In the genomic region with DNA sequence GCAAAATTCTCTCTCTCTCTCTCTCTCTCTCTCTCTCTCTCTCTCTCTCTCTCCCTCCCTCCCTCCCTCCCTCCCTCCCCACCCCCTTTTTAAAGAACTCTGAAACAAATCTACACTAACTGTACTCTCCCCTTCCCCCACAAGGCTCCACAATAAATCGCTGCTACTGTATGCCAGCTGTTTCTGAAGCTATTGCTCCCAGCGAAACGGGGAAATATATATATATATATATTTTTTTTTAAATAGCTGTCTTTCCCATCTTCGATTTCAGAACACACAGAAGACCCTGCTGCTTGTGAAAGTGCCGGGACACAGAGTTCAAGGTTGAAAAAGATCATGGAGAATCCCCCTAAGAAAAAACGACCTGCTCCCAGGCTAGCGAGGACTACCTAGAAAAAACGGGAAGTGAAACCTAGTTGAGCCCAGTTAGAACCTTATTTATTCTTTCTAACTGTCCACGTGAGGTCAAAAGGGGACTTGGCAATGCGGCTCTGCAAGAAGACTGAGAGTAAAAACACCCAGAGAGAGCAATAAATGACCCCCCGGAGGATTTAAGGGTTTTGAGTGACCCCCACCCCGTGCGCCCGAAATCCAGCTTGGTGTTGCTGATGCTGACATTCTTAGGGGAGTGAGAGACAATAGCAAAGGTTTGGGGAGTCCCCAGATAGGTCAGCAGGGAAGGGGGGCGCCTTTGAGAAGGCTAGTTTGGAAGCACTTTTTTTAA, we compare ENCODE assay signal across 8 mouse cellular contexts. TPM values are rescaled to one million over a fixed set of nuclear protein-coding genes. Genes with fewer than 3 reads are reported as not detected.
A peak's percentile ranks its signal among the peaks of the same experiment; 100 is the strongest.
DNase-seq lines count a peak whose midpoint lies in the region; ATAC-seq and TF ChIP-seq lines count a peak whose summit lies in the region.

No protein-coding gene starts in this region.

- H3K4me3 ChIP-seq in lung, adult 2 months (replicated peaks; ENCODE audit: extremely low read depth, low read depth, low read length) = peak overlapping the region; percentile 87
- H3K4me3 ChIP-seq in limb, embryonic 15.5 days = peak overlapping the region; percentile 71
- peak overlapping the region; percentile 76 for H3K4me3 ChIP-seq in neural tube, embryonic 15.5 days (replicated peaks)

- H3K27me3 ChIP-seq in limb, embryonic 15.5 days = no peaks in the 10 kb centered on the region
- H3K27me3 ChIP-seq in neural tube, embryonic 15.5 days (replicated peaks) = no peaks in the 10 kb centered on the region

- H3K9me3 ChIP-seq in limb, embryonic 15.5 days = no peaks in the 10 kb centered on the region
- H3K9me3 ChIP-seq in neural tube, embryonic 15.5 days (replicated peaks) = no peaks in the 10 kb centered on the region

- no peak for ATAC-seq in limb, embryonic 15.5 days (ENCODE audit: insufficient number of reproducible peaks, low FRiP score, low TSS enrichment, low read depth)
- ATAC-seq in neural tube, embryonic 15.5 days (ENCODE audit: low FRiP score) = no peak
- ATAC-seq in erythroblast, adult 5-6 weeks (replicated peaks; ENCODE audit: low FRiP score, poor library complexity, severe bottlenecking) = no peak

- WGBS in lung, adult 2 months = under 1% methylated on average over 15 of the region's 15 CpGs
- under 1% methylated on average over 15 of the region's 15 CpGs for WGBS in limb, embryonic 15.5 days
- 0% methylated on average over 15 of the region's 15 CpGs for WGBS in neural tube, embryonic 15.5 days

- peak overlapping the region; percentile 88 for H3K4me2 ChIP-seq in limb, embryonic 15.5 days
- peak overlapping the region; percentile 94 for H3K4me2 ChIP-seq in neural tube, embryonic 15.5 days

- peaks cover 2% of the 10 kb centered on the region; the same call in 1 of the 2 replicates for H3K36me3 ChIP-seq in limb, embryonic 15.5 days
- no peaks in the 10 kb centered on the region for H3K36me3 ChIP-seq in neural tube, embryonic 15.5 days

- H3K4me1 ChIP-seq in lung, adult 2 months (ENCODE audit: control insufficient read depth, insufficient read depth, low read length) = peaks cover 4% of the 10 kb centered on the region; the same call in 1 of the 2 replicates
- peaks cover 30% of the 10 kb centered on the region for H3K4me1 ChIP-seq in limb, embryonic 15.5 days
- peaks cover 40% of the 10 kb centered on the region for H3K4me1 ChIP-seq in neural tube, embryonic 15.5 days

- DNase-seq in lung, adult 2 months = peak; percentile 37
- no peak for DNase-seq in lung, postnatal 36 days
- DNase-seq in heart, adult 8-10 months (ENCODE audit: low spot score) = peak; percentile 44
- no peak for DNase-seq in urinary bladder, postnatal 14 days (ENCODE audit: low spot score)
- DNase-seq in cerebellum, postnatal 4 days (ENCODE audit: low spot score in 2 of 2) = no peak

- no peak for TF ChIP-seq CTCF in lung, adult 2 months (IDR thresholded peaks at IDR 0.05; ENCODE audit: insufficient read depth, low read length)

- peak overlapping the region; percentile 85 for H3K9ac ChIP-seq in limb, embryonic 15.5 days
- peak overlapping the region; percentile 69 for H3K9ac ChIP-seq in neural tube, embryonic 15.5 days (replicated peaks)

- H3K27ac ChIP-seq in limb, embryonic 15.5 days = peak overlapping the region; percentile 97
- peak overlapping the region; percentile 70 for H3K27ac ChIP-seq in neural tube, embryonic 15.5 days (replicated peaks)

- TF ChIP-seq POLR2A in lung, adult 2 months (IDR thresholded peaks at IDR 0.05; ENCODE audit: borderline replicate concordance, extremely low read depth, low read depth, low read length) = no peak

RNA-seq across cellular contexts. Expression of gene Tgfb2, which starts 2.4 kb away (rescaled TPM):
- 5.6 and 5.9 TPM in 2 replicates for polyA plus RNA-seq in lung, adult 2 months (2012; rRNA removed)
- total RNA-seq in heart, adult 8-10 months (2022) = 1 to 10 TPM; 4.7 to 7.1 (median 5.6) TPM
- polyA plus RNA-seq in limb, embryonic 15.5 days (2015; fragmentation: Nextera tagmentation; extraction: Ambion mirVana) = 73.8 and 75.6 TPM in 2 replicates
- 34.4 and 36.2 TPM in 2 replicates for polyA plus RNA-seq in neural tube, embryonic 15.5 days (2015; fragmentation: Nextera tagmentation; extraction: Ambion mirVana)
- total RNA-seq in erythroblast, adult 5-6 weeks (2015; ENCODE audit: low replicate concordance) = not detected in 2 replicates
- not detected in 2 replicates for total RNA-seq in erythroblast, adult 5-6 weeks (2017; ENCODE audit: low replicate concordance)

RNA-seq across cellular contexts. Expression of gene Rrp15, which starts 45.7 kb away (rescaled TPM):
- 2.3 and 3.4 TPM in 2 replicates for polyA plus RNA-seq in lung, adult 2 months (2012; rRNA removed)
- total RNA-seq in heart, adult 8-10 months (2022) = 1 to 10 TPM; 6.9 to 8.0 (median 7.8) TPM
- polyA plus RNA-seq in limb, embryonic 15.5 days (2015; fragmentation: Nextera tagmentation; extraction: Ambion mirVana) = 61.3 and 64.6 TPM in 2 replicates
- 29.8 and 40.3 TPM in 2 replicates for polyA plus RNA-seq in neural tube, embryonic 15.5 days (2015; fragmentation: Nextera tagmentation; extraction: Ambion mirVana)
- total RNA-seq in erythroblast, adult 5-6 weeks (2015; ENCODE audit: low replicate concordance) = 11.9 and 12.1 TPM in 2 replicates
- total RNA-seq in erythroblast, adult 5-6 weeks (2017; ENCODE audit: low replicate concordance) = 11.7 and 15.1 TPM in 2 replicates

Comparison
In these comparisons a context has a peak if more than half of its experiments do, and no peak if none do; other contexts are left out.
1. DNase-seq: peak in lung, adult 2 months (single experiment) and heart, adult 8-10 months (single experiment); none in lung, postnatal 36 days (single experiment), urinary bladder, postnatal 14 days (single experiment) and cerebellum, postnatal 4 days (0 of 2).
2. Peak in every context shown above with its lines, with median percentiles within 50 percentile points of each other: H3K4me3 ChIP-seq.